Mouse (Mus musculus) urinary bladder, postnatal 10 days (tissue): ENCODE measurements around the gene Krit1.
"Not testable (repeated sequence)": the region's sequence is repeated elsewhere in the genome, so short reads cannot be mapped to it uniquely, and the experiment has no call there.

Source experiments
- DNase-seq: peaks from one replicate; pipeline ENCODE4 v3.0.0; 2022; ENCODE audit warnings: low spot score

Gene Krit1

DNA sequence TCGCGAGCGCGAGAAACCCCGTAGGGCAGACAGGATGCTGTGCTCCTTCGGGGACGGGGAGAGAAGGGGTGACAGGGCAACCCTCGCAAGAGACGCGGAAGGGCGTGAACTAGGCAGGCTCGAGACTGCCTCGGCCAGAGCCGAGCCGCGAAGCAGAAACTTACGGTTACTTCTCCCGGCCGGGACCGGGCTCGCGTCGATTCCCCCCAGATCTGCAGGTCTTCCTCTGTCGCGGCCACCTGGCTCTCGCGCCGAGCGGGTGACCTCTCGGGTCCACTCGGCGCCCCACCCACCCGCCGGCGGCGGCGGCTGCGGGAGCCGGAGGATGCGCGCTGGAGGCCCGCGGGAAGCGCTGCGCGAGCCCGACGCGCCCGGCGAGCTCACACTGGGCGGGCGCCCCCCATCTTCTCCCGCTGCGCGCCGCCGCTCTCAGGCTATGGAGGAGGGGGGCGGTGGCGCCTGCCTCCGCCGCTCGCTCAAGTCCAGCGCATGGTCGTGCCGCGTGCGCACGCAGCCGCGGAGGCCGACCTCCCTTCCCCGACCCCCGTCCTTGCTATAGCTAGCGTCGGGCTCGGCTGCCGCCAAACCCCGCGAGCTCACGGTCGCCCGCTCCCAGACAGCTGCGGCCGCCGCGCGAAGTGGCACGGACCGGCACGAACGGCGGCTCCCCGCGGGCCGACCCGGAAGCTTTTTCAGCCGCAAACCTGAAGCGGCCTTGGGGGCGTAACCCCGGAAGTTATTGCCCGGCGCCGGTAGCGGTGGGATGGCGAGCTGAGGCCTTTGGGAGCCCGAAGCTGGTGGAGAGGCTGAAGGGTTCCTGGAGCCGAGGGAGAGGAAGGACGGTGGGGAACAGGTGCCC lies at the start of gene Krit1, which contains the start of gene Ankib1:
Gene Krit1, plus strand, starts transcription at position 752 of the 859 bp plus-strand sequence.
Gene Ankib1, minus strand, starts transcription at position 493 of the 859 bp plus-strand sequence.
- peak; percentile 65 for DNase-seq

DNA sequence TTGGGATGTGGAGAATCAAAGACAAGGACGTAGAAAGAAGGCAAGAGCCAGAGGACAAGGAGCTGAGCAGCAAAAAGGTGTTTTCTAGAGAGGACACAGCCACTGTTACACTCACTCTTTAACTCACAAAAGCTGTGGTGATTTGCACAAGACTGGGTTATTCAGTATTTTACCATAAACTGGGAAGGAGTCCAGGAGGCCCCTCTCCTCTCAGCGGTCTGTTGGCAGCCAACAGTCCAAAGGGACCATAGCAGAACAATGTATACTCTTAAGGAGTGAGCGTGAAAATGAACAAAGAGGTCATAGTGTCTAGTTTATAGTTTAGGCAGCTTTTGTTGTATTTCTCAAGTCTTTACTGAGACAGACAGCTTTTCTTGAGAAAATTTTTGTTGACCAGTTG lies 31.5 kb upstream of the Krit1 start:
- no peak for DNase-seq

- DNase-seq, result no peak
Observed at GRCm38 (mm10) chr5:3772017-3772416, 31.0 kb upstream of the Krit1 start.

GRCm38 (mm10) chr5:3782670-3783069 lies 20.3 kb upstream of the Krit1 start:
- no peak for DNase-seq

DNA sequence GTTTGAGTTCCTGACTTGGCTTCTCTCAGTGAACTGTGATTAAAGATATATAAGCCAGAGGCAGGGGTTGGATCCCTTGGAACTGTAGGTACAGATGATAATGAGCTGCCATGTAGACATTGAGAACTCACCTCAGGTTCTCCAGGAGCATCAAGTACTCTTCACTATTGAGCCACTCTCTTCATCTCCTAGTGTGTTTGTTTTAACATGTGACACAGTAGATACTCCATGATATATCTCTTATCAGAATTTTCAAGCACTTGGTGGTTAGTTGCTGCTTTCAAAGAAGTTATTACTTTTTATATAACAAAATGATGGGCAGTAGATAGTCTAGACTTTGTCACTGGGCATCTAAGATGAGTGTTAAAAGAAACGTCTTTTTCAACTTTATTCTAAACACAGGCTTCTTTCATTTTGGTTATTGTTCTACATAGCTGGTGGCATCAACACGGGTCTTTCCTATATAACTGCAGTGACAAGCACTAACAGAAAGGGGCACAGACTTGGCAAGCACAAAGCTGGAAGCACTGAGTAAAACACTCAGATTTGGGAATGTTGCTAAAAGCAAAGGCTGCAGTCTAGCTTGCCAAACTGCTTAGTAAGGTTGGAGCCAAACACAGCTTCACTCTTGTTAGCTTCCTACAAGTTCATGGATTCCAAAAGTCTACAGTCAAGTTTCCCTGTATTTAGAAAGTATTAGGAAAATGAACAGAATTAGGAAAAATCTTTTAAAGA lies 18.9 kb upstream of the Krit1 start:
- no peak for DNase-seq

GRCm38 (mm10) chr5:3784751-3785496 lies 18.1 kb upstream of the Krit1 start:
- DNase-seq, result no peak

GRCm38 (mm10) chr5:3787548-3787947 lies 15.4 kb upstream of the Krit1 start:
- no peak for DNase-seq

- no peak for DNase-seq
Observed at GRCm38 (mm10) chr5:3791048-3791447, 11.9 kb upstream of the Krit1 start.

- DNase-seq, result not testable (repeated sequence)
Observed at GRCm38 (mm10) chr5:3797101-3797500, 5.9 kb upstream of the Krit1 start.

- not testable (repeated sequence) for DNase-seq
Observed at GRCm38 (mm10) chr5:3798656-3799055, 4.3 kb upstream of the Krit1 start.

DNA sequence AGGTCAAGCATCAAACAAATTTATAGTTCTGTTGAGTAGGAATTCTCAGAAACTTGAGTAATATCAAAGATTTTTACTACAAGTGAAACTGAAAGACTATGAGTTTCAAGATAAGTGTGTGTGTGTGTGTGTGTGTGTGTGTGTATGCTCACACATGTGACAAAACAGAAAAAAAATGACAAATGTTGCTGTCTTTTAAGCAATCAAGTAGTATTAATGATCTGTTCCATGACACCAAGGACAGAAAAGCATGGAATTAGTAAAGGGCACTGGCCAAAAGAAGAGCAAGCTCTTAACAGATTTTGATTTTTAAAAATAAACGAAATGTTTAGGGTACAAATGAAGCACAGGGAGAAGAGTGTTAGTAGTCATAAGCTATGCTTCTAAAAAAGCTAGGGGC lies 2.9 kb upstream of the Krit1 start:
- no peak for DNase-seq

GRCm38 (mm10) chr5:3800881-3801280 lies 2.1 kb upstream of the Krit1 start:
- no peak for DNase-seq

DNA sequence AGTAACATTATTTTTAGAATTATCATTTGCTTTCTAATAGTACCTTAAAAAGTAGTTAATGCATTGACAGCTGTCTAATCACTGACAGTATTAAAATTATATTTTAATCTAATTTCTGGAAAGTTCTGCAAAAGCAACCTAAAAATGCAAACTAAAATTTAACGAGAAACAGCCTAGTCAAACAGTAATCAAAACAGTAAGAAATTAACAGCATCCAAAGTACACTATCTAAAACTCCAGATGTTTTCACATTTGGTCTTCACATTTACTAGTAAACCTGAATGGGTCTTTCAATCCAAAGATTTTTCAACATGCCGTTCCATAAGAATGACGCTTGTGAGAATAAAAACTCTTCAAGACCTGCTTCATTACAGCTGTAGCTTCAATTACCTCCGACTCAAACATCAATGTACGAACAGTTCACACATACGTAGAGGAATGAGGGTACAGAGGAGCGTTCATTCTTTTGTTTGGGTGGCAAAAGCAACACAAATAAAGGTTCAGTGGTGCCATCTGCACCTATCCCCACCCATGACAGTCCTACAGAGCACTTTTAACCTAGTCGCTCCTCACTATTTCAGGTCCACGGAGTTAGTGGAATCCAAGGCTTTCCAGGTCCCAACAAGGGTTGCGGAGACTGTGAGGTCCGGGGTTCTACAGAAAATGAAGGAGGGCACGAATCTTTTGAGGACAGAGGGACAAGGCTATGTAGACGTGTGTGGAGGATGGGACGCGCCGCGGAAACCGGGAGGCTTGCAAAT lies 1.1 kb upstream of the Krit1 start:
- DNase-seq, result no peak

DNA sequence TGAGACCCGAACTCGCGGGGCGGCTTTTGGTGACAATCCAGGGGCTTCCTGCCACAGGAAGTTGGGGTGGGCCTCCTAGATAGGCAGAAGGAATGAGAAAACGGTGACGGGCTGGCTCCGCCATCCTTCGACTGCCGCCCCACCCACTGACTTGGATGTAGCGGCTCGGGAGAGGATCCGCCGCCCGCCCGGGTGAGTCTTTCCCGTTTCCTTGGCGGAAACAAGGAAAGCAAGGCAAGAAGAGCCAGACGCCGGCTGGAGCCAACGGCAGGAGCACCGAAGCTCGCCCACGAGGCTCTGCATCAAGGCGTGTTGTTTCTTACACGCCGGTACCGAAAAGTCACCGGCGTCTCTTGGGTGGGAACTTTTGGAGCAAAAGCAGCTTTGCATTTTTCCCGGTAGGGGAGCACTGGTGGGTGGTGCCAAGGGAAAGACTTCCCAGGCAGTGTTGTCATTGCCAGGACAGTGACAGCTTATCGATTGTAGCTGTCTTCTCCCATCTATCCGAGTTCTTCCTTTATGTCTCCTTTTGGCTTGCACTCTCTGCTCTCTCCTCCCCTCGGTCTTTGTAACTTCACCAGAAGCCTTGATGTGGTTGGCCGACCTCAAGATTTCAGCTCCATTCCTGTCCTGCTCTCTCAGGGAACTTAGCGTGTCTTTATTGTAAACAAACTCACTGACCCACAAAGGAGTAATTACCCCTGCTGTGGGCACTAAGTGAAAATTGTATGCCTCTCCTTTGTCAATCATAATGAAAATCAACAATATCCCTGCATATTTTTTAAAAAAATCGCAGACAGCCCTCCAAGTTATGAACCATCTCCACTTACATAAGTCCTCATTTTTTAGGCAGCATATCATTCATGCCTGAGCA lies 545 bp downstream of the Krit1 start:
- no peak for DNase-seq

DNA sequence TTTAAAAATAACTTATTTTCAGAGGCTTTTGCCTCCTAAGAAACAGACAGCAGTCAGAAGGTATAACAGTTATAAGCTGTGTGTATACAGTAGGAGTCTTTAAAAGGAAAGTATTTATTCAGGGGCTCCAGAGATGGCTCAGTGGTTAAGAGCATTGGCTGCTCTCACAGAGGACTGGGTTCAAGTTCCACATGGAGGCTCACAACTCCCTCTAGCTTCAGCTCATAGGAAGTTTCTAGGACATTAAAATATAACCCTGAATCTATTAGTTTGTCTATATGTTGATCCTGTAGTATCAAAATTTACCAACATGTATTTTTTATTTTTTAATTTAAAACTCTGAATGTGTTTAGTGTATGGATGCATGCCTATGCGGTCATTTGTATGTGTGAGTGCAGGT lies 5.5 kb downstream of the Krit1 start:
- no peak for DNase-seq

GRCm38 (mm10) chr5:3834107-3834506 lies 31.1 kb downstream of the Krit1 start:
- DNase-seq, result no peak

GRCm38 (mm10) chr5:3845026-3845425 lies 42.0 kb downstream of the Krit1 start, which contains the start of gene Lrrd1:
TSS of gene Lrrd1 (plus strand) at chr5:3845173.
- DNase-seq, result no peak

GRCm38 (mm10) chr5:3870161-3870560 lies 67.2 kb downstream of the Krit1 start:
- DNase-seq, result no peak

GRCm38 (mm10) chr5:3872348-3872747 lies 69.4 kb downstream of the Krit1 start:
- no peak for DNase-seq

- DNase-seq, result no peak
Observed at GRCm38 (mm10) chr5:3873485-3873884, 70.5 kb downstream of the Krit1 start.

DNA sequence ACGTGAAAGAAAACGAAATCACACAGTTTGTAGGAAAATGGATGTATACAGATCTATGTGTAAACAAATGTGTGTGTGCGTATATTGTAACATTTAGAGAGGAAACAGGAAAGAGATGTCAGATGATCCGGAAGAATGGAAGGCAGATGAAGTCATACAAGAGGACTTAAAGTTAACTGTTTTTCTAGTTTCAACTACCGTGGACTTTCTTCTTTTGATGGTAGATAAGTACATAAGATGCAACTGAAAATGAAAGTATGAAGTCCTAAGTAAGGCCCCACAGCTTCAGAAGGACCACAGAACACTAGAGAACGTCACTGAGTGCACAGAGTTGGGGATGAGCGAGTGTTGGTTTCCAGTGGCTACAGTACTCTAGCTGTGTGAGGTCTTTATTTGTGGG lies 83.9 kb downstream of the Krit1 start:
- not testable (repeated sequence) for DNase-seq
